Mouse (Mus musculus) lung, adult 2 months (tissue): Measurements from ENCODE around the gene Ube2n. TPM values are rescaled to one million over a fixed set of nuclear protein-coding genes. Genes with fewer than 3 reads are reported as not detected.

ENCODE experiments used
- DNase-seq: peaks from one replicate; pipeline ENCODE4 v3.0.0; 2022
- H3K4me1 ChIP-seq: fragments of 200-500 bp; 2 replicates; pipeline ENCODE4 v1.6.1; 2011; ENCODE audit warnings: low read length; ENCODE audit not compliant: control insufficient read depth, insufficient read depth
- H3K4me3 ChIP-seq: fragments of 200-500 bp; replicated peaks from 2 replicates; pipeline ENCODE3; 2011; ENCODE audit warnings: low read depth, mild to moderate bottlenecking, control low read depth, low read length; ENCODE audit errors: extremely low read depth
- CTCF ChIP-seq: fragments of 200-500 bp; IDR thresholded peaks from 2 replicates; pipeline ENCODE4 v1.5.1; 2011; ENCODE audit warnings: mild to moderate bottlenecking, low read length, control low read depth; ENCODE audit not compliant: insufficient read depth
- POLR2A ChIP-seq: fragments of 200-500 bp; IDR thresholded peaks from 2 replicates; pipeline ENCODE4 v1.6.1; 2011; ENCODE audit warnings: low read depth, mild to moderate bottlenecking, control low read depth, low read length, borderline replicate concordance; ENCODE audit errors: extremely low read depth
- WGBS: fragments of 180-500 bp; shearing (Covaris S2); methylation state at CpG from one replicate; pipeline ENCODE4 v1.1.7; 2018; 5-methylcytosine and 5-hydroxymethylcytosine counted together
- polyA plus RNA-seq: library from polyadenylated mRNA; depleted of rRNA; stranded (reverse); fragments of >200 nt; gene quantifications from 2 replicates; pipeline ENCODE4 v1.2.3, GENCODE M21; 2012

Ube2n gene
- polyA plus RNA-seq, 1 experiment, result 41.1 TPM

GRCm38 (mm10) chr10:95501463-95502081, 13.4 kb upstream of the Ube2n start, which contains the start of gene Mrpl42:
Mrpl42 (minus strand) TSS chr10:95501940.
- under 1% methylated on average over 35 of the region's 35 CpGs for WGBS
- DNase-seq, result peak; percentile 81
- Histone ChIP-seq H3K4me3 (peak within 1 kb of the TSS; percentile 82), H3K4me1 (peaks cover 3% of the 10 kb centered on the region; the same call in 1 of the 2 replicates)
- TF ChIP-seq CTCF (no peak), POLR2A (peak; percentile 82; the same call in 1 of the 2 replicates)

DNA sequence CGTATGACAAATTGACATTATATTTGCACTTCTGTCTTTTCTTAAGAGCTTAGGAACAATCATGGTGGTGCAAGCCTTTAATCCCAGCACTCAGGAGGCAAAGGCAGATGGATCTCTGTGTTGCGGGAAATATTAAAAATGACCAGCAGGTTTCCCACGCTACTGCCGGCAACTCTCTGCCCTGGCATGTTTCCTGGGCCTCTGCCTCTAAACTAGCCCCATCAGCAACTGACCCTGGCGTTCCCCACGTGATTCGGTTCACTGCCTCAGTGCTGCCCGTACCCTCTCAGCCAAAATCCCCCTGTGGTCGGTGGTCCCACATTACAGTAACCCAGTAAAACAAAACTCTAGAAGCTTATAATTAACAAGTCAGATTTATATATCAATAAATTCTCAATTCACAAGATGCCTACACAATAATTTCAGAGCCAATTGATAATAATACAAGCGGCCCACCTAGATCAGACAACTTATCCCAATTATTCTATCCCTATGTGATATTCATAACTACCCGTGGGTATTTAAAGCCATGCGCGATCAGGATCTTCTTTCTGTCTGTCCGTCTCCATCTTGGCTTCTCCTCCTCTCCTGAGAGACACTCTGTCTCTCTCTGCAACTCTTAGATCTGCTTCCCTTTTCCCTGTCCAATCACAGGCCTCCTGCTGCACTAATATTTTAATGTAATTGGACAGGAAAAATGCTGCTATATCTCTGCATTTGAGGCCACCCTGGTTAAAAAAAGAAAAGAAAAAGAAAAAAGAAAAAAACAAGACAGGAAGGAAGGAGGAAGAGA, 11.3 kb upstream of the Ube2n start:
- H3K4me3 ChIP-seq, result no peak overlapping the region
- H3K4me1 ChIP-seq, result peaks cover 3% of the 10 kb centered on the region; the same call in 1 of the 2 replicates
- 86% methylated on average over 14 of the region's 14 CpGs for WGBS
- DNase-seq, result no peak
- no peak for TF ChIP-seq POLR2A
- no peak for TF ChIP-seq CTCF

DNA sequence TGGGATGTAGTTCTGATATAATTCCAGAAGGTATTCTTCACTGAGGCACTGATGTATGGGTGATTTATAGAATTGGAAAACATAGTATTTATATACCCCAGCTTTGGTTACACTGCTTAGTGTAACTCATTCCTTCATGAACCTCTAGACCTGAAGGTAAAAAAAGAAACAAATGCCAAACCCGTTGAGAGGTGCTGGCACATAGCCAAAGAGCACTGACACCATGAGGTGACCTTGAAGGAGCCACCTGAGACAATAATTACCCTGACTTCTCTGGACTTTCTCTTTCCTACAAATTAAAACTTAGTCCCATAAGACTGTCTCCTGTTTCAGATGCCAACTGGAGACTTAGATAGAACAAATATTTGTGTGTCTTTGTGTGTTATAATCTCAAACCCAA, 10.6 kb upstream of the Ube2n start:
- H3K4me3 ChIP-seq, result no peak overlapping the region
- TF ChIP-seq POLR2A (no peak), CTCF (no peak)
- H3K4me1 ChIP-seq, result peaks cover 3% of the 10 kb centered on the region; the same call in 1 of the 2 replicates
- DNase-seq, result no peak
- 6% methylated on average over 1 of the region's 1 CpGs for WGBS

DNA sequence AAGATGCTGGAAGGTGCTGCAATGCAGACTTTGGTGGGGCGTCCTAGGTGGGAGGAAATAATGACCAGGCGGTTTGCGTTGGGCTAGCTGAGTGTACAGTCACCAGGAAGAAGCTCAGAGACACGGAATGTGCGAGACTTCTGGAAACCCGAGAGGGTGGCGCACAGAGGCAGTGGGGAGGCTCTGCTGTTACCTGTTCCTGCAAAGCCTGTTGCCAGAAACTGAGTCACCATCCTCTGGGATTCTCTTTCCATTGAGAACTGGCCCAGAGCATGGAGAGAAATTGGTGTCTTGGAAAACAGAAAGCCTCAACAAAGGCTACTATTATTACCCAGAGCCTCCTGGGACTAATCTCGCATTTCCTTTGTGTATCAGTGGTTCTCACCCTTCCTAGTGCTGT, 6.8 kb upstream of the Ube2n start:
- TF ChIP-seq POLR2A (no peak), CTCF (no peak)
- 84% methylated on average over 8 of the region's 8 CpGs for WGBS

DNA sequence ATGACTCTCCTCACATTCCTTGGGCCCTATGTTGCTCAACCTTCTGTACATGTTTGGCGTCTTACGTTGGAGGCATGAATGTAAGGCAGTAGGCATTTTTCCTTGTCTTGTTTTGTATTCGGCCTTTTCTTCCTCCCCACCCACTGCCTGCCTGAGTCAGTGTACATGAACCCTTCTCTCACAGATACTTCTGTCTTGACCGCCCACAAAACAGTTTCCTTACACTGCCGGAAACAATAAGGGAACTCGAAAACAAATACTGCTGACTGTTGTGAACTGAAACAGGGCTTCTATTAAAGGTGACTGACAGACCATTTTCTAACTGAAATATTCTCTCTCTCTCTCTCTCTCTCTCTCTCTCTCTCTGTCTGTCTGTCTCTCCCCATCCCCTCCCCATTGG, 6.2 kb upstream of the Ube2n start:
- TF ChIP-seq POLR2A (no peak), CTCF (no peak)
- no peak for DNase-seq
- Histone ChIP-seq H3K4me3 (no peak overlapping the region), H3K4me1 (no peaks in the 10 kb centered on the region)
- 39% methylated on average over 6 of the region's 6 CpGs for WGBS

More for the DNA sequence above, 6.8 kb upstream of the Ube2n start:
- no peaks in the 10 kb centered on the region for H3K4me1 ChIP-seq
- DNase-seq, result no peak
- no peak overlapping the region for H3K4me3 ChIP-seq

DNA sequence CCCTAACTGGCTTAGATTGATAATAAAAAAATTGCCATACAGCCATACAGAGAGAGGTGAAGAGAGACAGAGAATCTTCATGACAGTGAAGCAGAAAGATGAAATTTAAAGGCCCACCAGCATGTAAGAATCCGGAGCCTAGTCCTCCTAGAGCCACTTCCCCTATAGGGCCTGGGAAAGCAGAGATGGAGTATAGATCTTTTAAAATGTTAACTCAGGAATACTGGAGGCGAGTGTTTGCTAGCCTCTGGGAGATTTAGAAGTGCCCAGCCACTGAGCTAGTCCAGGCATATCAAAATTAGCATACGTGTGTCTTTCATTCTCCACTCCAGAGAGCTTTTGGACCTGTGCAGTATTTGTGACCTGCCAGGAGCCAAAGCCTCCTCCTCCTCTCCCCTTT, 5.7 kb upstream of the Ube2n start:
- Histone ChIP-seq H3K4me3 (no peak overlapping the region), H3K4me1 (no peaks in the 10 kb centered on the region)
- no peak for DNase-seq
- 68% methylated on average over 3 of the region's 3 CpGs for WGBS
- TF ChIP-seq POLR2A, result no peak
- no peak for TF ChIP-seq CTCF

- 80% methylated on average over 8 of the region's 8 CpGs for WGBS
- no peak for TF ChIP-seq CTCF
- TF ChIP-seq POLR2A, result no peak
- Histone ChIP-seq H3K4me1 (no peaks in the 10 kb centered on the region), H3K4me3 (no peak overlapping the region)
- DNase-seq, result no peak
Observed at GRCm38 (mm10) chr10:95512635-95513034, 2.3 kb upstream of the Ube2n start.

- 34% methylated on average over 15 of the region's 15 CpGs for WGBS
- Histone ChIP-seq H3K4me3 (peak overlapping the region; percentile 53), H3K4me1 (peaks cover under 1% of the 10 kb centered on the region; the same call in 1 of the 2 replicates)
- no peak for DNase-seq
- TF ChIP-seq CTCF (no peak), POLR2A (no peak)
Observed at GRCm38 (mm10) chr10:95513768-95514556, 983 bp upstream of the Ube2n start.

- TF ChIP-seq CTCF (no peak), POLR2A (no peak)
- WGBS, result under 1% methylated on average over 79 of the region's 80 CpGs
- Histone ChIP-seq H3K4me3 (peak overlapping the region; percentile 87), H3K4me1 (peaks cover 5% of the 10 kb centered on the region)
- DNase-seq, result peak; percentile 59
Observed at GRCm38 (mm10) chr10:95515293-95515931, 467 bp downstream of the Ube2n start.
